16 mouse cellular contexts compared by ENCODE assay signal in the genomic region with DNA sequence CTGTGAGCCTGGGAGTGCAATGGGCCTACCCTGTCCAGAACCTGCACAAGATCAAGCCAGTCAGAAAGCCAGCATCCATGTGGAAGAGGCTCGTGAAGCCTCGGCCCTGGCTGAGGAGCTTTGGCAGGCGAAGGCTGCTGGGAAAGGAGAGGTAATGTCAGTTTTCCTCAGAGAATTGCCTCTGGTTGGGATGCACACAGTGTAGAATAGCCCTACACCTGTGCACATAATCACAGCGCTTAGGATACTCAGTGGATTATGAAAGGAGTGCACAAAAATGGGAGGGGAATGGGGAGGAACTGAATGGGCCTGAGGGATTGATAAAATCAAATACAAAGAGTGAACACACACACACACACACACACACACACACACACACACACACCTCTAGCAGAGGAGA.
A peak's percentile ranks its signal among the peaks of the same experiment; 100 is the strongest.
DNase-seq lines count a peak whose midpoint lies in the region; ATAC-seq lines count a peak whose summit lies in the region.
"Had no signal": no experiment of that assay in that cellular context is flagged by ENCODE, and none has a peak within 500 bp of the region (broad histone marks: within the 10 kb centered on the region; RNA-seq: fewer than 3 reads in every experiment).

No protein-coding gene starts in this region.

- H3K9me3 ChIP-seq in forebrain, embryonic 14.5 days (replicated peaks; ENCODE audit: control insufficient read depth, low read length): no peaks in the 10 kb centered on the region
- no peaks in the 10 kb centered on the region for H3K9me3 ChIP-seq in forebrain, embryonic 13.5 days (replicated peaks)
- H3K9me3 ChIP-seq in limb, embryonic 15.5 days: no peaks in the 10 kb centered on the region
- H3K9me3 ChIP-seq in limb, embryonic 10.5 days (replicated peaks): no peaks in the 10 kb centered on the region
- H3K9me3 ChIP-seq in neural tube, embryonic 12.5 days: no peaks in the 10 kb centered on the region
- H3K9me3 ChIP-seq: embryonic facial prominence, embryonic 10.5 days; forebrain, embryonic 15.5 days; heart, embryonic 13.5 days had no signal

- ATAC-seq in forebrain, embryonic 14.5 days: peak; percentile 29; the same call in 1 of the 2 replicates
- no peak for ATAC-seq in forebrain, embryonic 13.5 days
- ATAC-seq in limb, embryonic 15.5 days (ENCODE audit: insufficient number of reproducible peaks, low FRiP score, low TSS enrichment, low read depth): 0 out of 2 replicates have a peak, but pooled peaks have one; percentile 19
- 0 out of 2 replicates have a peak, but pooled peaks have one; percentile 21 for ATAC-seq in neural tube, embryonic 12.5 days (ENCODE audit: low FRiP score, low read depth)
- ATAC-seq: CD4-positive, CD25-positive, alpha-beta regulatory T cell, adult 4 months had no signal

- no peak overlapping the region for H3K4me3 ChIP-seq in forebrain, embryonic 14.5 days (ENCODE audit: low read depth, low read length)
- H3K4me3 ChIP-seq in forebrain, embryonic 13.5 days: no peak overlapping the region
- H3K4me3 ChIP-seq in limb, embryonic 15.5 days: no peak overlapping the region
- H3K4me3 ChIP-seq in limb, embryonic 10.5 days: no peak overlapping the region
- no peak overlapping the region for H3K4me3 ChIP-seq in neural tube, embryonic 12.5 days
- H3K4me3 ChIP-seq: embryonic facial prominence, embryonic 10.5 days; forebrain, embryonic 15.5 days; heart, embryonic 13.5 days had no signal

- no peak overlapping the region for H3K9ac ChIP-seq in forebrain, embryonic 14.5 days (ENCODE audit: low read length)
- no peak overlapping the region for H3K9ac ChIP-seq in forebrain, embryonic 13.5 days
- H3K9ac ChIP-seq in limb, embryonic 15.5 days: no peak overlapping the region
- no peak overlapping the region for H3K9ac ChIP-seq in neural tube, embryonic 12.5 days
- H3K9ac ChIP-seq: forebrain, embryonic 15.5 days; heart, embryonic 13.5 days had no signal

- no peaks in the 10 kb centered on the region for H3K4me1 ChIP-seq in forebrain, embryonic 14.5 days (ENCODE audit: control insufficient read depth, insufficient read depth, low read length)
- H3K4me1 ChIP-seq in forebrain, embryonic 13.5 days: no peaks in the 10 kb centered on the region
- no peaks in the 10 kb centered on the region for H3K4me1 ChIP-seq in limb, embryonic 15.5 days
- H3K4me1 ChIP-seq in limb, embryonic 10.5 days: no peaks in the 10 kb centered on the region
- no peaks in the 10 kb centered on the region for H3K4me1 ChIP-seq in neural tube, embryonic 12.5 days
- H3K4me1 ChIP-seq: forebrain, embryonic 15.5 days; heart, embryonic 13.5 days had no signal

- H3K4me2 ChIP-seq in forebrain, embryonic 14.5 days (ENCODE audit: low read length): no peak overlapping the region
- H3K4me2 ChIP-seq in forebrain, embryonic 13.5 days: no peak overlapping the region
- H3K4me2 ChIP-seq in limb, embryonic 15.5 days: no peak overlapping the region
- H3K4me2 ChIP-seq in neural tube, embryonic 12.5 days (replicated peaks): no peak overlapping the region
- H3K4me2 ChIP-seq: forebrain, embryonic 15.5 days; heart, embryonic 13.5 days had no signal

- no peaks in the 10 kb centered on the region for H3K27me3 ChIP-seq in forebrain, embryonic 14.5 days (replicated peaks; ENCODE audit: control insufficient read depth, insufficient read depth, low read length)
- H3K27me3 ChIP-seq in forebrain, embryonic 13.5 days: no peaks in the 10 kb centered on the region
- no peaks in the 10 kb centered on the region for H3K27me3 ChIP-seq in limb, embryonic 15.5 days
- no peaks in the 10 kb centered on the region for H3K27me3 ChIP-seq in limb, embryonic 10.5 days (ENCODE audit: low read depth, poor library complexity, severe bottlenecking)
- H3K27me3 ChIP-seq in neural tube, embryonic 12.5 days (replicated peaks): no peaks in the 10 kb centered on the region
- H3K27me3 ChIP-seq: forebrain, embryonic 15.5 days; heart, embryonic 13.5 days had no signal

- WGBS in forebrain, embryonic 14.5 days: 90% methylated on average over 4 of the region's 4 CpGs
- 96% methylated on average over 4 of the region's 4 CpGs for WGBS in forebrain, embryonic 13.5 days
- WGBS in limb, embryonic 15.5 days: 89% methylated on average over 4 of the region's 4 CpGs
- WGBS in limb, embryonic 10.5 days: 92% methylated on average over 4 of the region's 4 CpGs
- WGBS in neural tube, embryonic 12.5 days: 91% methylated on average over 4 of the region's 4 CpGs

- H3K36me3 ChIP-seq in forebrain, embryonic 14.5 days (ENCODE audit: control insufficient read depth, insufficient read depth, low read length): no peaks in the 10 kb centered on the region
- H3K36me3 ChIP-seq in forebrain, embryonic 13.5 days (ENCODE audit: poor library complexity, severe bottlenecking): no peaks in the 10 kb centered on the region
- H3K36me3 ChIP-seq in limb, embryonic 15.5 days: no peaks in the 10 kb centered on the region
- H3K36me3 ChIP-seq in limb, embryonic 10.5 days: no peaks in the 10 kb centered on the region
- no peaks in the 10 kb centered on the region for H3K36me3 ChIP-seq in neural tube, embryonic 12.5 days
- H3K36me3 ChIP-seq: embryonic facial prominence, embryonic 10.5 days; forebrain, embryonic 15.5 days; G1E; heart, embryonic 13.5 days had no signal

- DNase-seq in forebrain, embryonic 14.5 days (ENCODE audit: low spot score): no peak
- DNase-seq in limb, embryonic 10.5 days (ENCODE audit: low spot score): no peak
- no peak for DNase-seq in neural tube, embryonic 10.5 days (ENCODE audit: extremely low spot score, low spot score)
- no peak for DNase-seq in spleen, postnatal 10 days (ENCODE audit: low spot score in 2 of 2)
- DNase-seq: adrenal gland, adult 8-10 months; B cell, adult 2 months; cerebellum, adult 2 months; gastrocnemius, postnatal 36 days had no signal

- no peak overlapping the region for H3K27ac ChIP-seq in forebrain, embryonic 14.5 days (ENCODE audit: low read depth, low read length)
- H3K27ac ChIP-seq in forebrain, embryonic 13.5 days: no peak overlapping the region
- H3K27ac ChIP-seq in limb, embryonic 15.5 days: no peak overlapping the region
- H3K27ac ChIP-seq in limb, embryonic 10.5 days: no peak overlapping the region
- no peak overlapping the region for H3K27ac ChIP-seq in neural tube, embryonic 12.5 days
- H3K27ac ChIP-seq: embryonic facial prominence, embryonic 10.5 days; forebrain, embryonic 15.5 days; heart, embryonic 13.5 days had no signal
